Mouse (Mus musculus) heart, adult 2 months (tissue): ENCODE measurements around the gene 3110040M04Rik.
"Not testable (repeated sequence)": the region's sequence is repeated elsewhere in the genome, so short reads cannot be mapped to it uniquely, and the experiment has no call there.

Experiments
- CTCF ChIP-seq: fragments of 200-600 bp; IDR thresholded peaks from 2 replicates; pipeline ENCODE4 v1.8.1; 2022; ENCODE audit warnings: antibody characterized with exemption, mild to moderate bottlenecking, moderate library complexity
- EP300 ChIP-seq: fragments of 200-500 bp; IDR thresholded peaks from 2 replicates; pipeline ENCODE4 v1.6.1; 2011; ENCODE audit warnings: low read depth, low read length, control low read depth; ENCODE audit not compliant: insufficient read depth
- POLR2A ChIP-seq: fragments of 200-500 bp; IDR thresholded peaks from 2 replicates; pipeline ENCODE4 v1.6.1; 2011; ENCODE audit warnings: mild to moderate bottlenecking, low read depth, low read length, control low read depth; ENCODE audit not compliant: insufficient read depth

DNA sequence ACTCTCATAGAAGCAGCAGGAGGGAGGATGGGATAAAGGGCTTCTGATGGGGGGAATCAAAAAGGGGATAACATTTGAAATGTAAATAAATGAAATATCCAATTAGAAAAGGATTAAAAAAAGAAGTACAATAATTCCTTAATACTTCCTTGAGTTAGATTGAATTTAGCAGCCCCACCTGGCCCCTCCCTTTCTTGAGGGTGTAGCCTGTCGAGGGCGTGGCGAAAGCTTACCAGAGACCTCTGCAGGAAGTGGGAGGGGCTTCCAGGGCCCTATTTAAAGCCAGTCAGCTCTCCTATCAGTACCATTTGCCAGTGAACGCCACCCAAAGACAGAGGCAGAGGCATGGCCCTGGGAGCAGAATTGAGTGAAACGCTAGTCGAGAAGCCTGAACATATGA, at the start of gene 3110040M04Rik:
- not testable (repeated sequence) for TF ChIP-seq POLR2A, CTCF, EP300
